Mouse (Mus musculus): ENCODE results near the gene Ndufaf8. TPM values are rescaled to one million over a fixed set of nuclear protein-coding genes. Genes with fewer than 3 reads are reported as not detected.

Ndufaf8 gene
- polyA plus RNA-seq, 1 experiment from 2014 or later = 102 TPM

- Histone ChIP-seq H3K4me3 (ENCODE audit: low read depth, low read length) (no peak overlapping the region), H3K4me1 (replicated peaks; ENCODE audit: control insufficient read depth, insufficient read depth, low read length) (no peaks in the 10 kb centered on the region), H3K36me3 (ENCODE audit: control insufficient read depth, insufficient read depth, low read length) (peaks cover 16% of the 10 kb centered on the region), H3K4me2 (no peak overlapping the region), H3K9me3 (ENCODE audit: control insufficient read depth, low read length) (no peaks in the 10 kb centered on the region), H3K9ac (ENCODE audit: low read depth, low read length) (no peak overlapping the region), H3K27ac (ENCODE audit: low read depth, low read length) (no peak overlapping the region), H3K27me3 (replicated peaks; ENCODE audit: control insufficient read depth, insufficient read depth, low read length) (no peaks in the 10 kb centered on the region)
- no peak for DNase-seq (ENCODE audit: low spot score)
- ATAC-seq (replicated peaks; ENCODE audit: low FRiP score) = no peak
- 90% methylated on average over 9 of the region's 9 CpGs for WGBS
These were observed 25.6 kb upstream of the Ndufaf8 start for GRCm38 (mm10) chr11:120072986-120073647.

GRCm38 (mm10) chr11:120076191-120076590, 22.5 kb upstream of the Ndufaf8 start:
- no peaks in the 10 kb centered on the region for H3K4me1 ChIP-seq (replicated peaks; ENCODE audit: control insufficient read depth, insufficient read depth, low read length)
- no peaks in the 10 kb centered on the region for H3K9me3 ChIP-seq (ENCODE audit: control insufficient read depth, low read length)
- WGBS = 73% methylated on average over 3 of the region's 3 CpGs
- no peak overlapping the region for H3K27ac ChIP-seq (ENCODE audit: low read depth, low read length)
- no peak for DNase-seq (ENCODE audit: low spot score)
- peaks cover 11% of the 10 kb centered on the region for H3K36me3 ChIP-seq (ENCODE audit: control insufficient read depth, insufficient read depth, low read length)
- H3K9ac ChIP-seq (ENCODE audit: low read depth, low read length) = no peak overlapping the region
- no peak for ATAC-seq (replicated peaks; ENCODE audit: low FRiP score)
- H3K4me2 ChIP-seq = no peak overlapping the region
- no peaks in the 10 kb centered on the region for H3K27me3 ChIP-seq (replicated peaks; ENCODE audit: control insufficient read depth, insufficient read depth, low read length)
- H3K4me3 ChIP-seq (ENCODE audit: low read depth, low read length) = no peak overlapping the region

DNA sequence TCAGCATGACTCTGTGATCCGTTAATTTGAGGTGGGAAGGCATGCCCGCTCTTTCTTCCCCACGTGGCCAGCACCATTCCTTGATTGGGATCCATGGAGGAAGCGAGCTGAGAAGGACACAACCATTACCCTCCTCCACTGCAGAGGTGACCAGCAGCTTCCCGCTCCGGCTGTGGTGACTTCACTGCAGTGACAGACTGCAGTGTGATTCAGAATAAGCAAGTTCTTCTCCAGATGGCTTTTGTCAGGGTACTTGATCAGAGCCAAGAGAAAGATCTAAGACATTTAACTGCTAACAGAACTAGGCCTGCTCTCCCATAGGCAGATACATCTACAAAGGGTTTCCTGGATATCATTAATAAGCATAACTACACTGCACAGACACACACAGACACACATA, 18.4 kb upstream of the Ndufaf8 start:
- WGBS = 87% methylated on average over 6 of the region's 6 CpGs
- Histone ChIP-seq H3K9ac (ENCODE audit: low read depth, low read length) (no peak overlapping the region), H3K36me3 (ENCODE audit: control insufficient read depth, insufficient read depth, low read length) (peaks cover 11% of the 10 kb centered on the region)

GRCm38 (mm10) chr11:120085891-120086627, 12.7 kb upstream of the Ndufaf8 start:
- Histone ChIP-seq H3K27ac (ENCODE audit: low read depth, low read length) (peak overlapping the region; percentile 67; the same call in 1 of the 2 replicates), H3K9ac (ENCODE audit: low read depth, low read length) (peak overlapping the region; percentile 89), H3K36me3 (ENCODE audit: control insufficient read depth, insufficient read depth, low read length) (peaks cover 4% of the 10 kb centered on the region; the same call in 1 of the 2 replicates), H3K27me3 (replicated peaks; ENCODE audit: control insufficient read depth, insufficient read depth, low read length) (no peaks in the 10 kb centered on the region), H3K9me3 (ENCODE audit: control insufficient read depth, low read length) (no peaks in the 10 kb centered on the region), H3K4me2 (peak overlapping the region; percentile 74), H3K4me1 (replicated peaks; ENCODE audit: control insufficient read depth, insufficient read depth, low read length) (peaks cover 6% of the 10 kb centered on the region), H3K4me3 (ENCODE audit: low read depth, low read length) (peak overlapping the region; percentile 91)
- ATAC-seq (replicated peaks; ENCODE audit: low FRiP score) (peak; percentile 57), DNase-seq (ENCODE audit: low spot score) (peak; percentile 50)
- WGBS = under 1% methylated on average over 25 of the region's 25 CpGs

More for the DNA sequence above, 18.4 kb upstream of the Ndufaf8 start:
- Histone ChIP-seq H3K27me3 (replicated peaks; ENCODE audit: control insufficient read depth, insufficient read depth, low read length) (no peaks in the 10 kb centered on the region), H3K4me2 (no peak overlapping the region), H3K27ac (ENCODE audit: low read depth, low read length) (no peak overlapping the region), H3K4me3 (ENCODE audit: low read depth, low read length) (no peak overlapping the region), H3K9me3 (ENCODE audit: control insufficient read depth, low read length) (no peaks in the 10 kb centered on the region), H3K4me1 (replicated peaks; ENCODE audit: control insufficient read depth, insufficient read depth, low read length) (no peaks in the 10 kb centered on the region)
- ATAC-seq (replicated peaks; ENCODE audit: low FRiP score) (no peak), DNase-seq (ENCODE audit: low spot score) (no peak)

DNA sequence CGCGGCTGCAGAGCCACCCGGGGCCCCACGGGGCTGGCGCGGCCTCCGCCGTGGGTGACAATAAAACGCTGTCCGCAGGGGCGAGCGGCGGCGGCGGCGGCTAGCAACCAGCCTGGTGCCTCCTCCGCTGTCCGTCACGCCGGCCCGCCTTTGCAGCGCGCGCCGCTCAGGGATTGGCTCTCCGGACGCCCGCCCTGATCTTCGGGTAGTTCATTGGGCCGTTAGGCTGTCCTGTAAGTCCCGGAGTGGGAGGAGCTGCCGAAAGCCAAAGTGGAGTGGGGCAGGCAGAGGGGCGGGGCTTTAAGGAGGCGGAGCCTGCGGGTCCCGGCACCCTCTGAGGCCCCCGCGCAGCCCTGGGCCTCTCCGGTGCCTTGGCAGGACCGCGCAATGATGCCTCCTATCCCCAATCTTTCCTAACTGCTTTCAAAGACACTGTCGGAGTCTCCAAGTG, 12.0 kb upstream of the Ndufaf8 start, which contains the start of gene Cep131:
TSS of gene Cep131 (minus strand) at position 126 of the 451 bp plus-strand sequence.
- under 1% methylated on average over 42 of the region's 42 CpGs for WGBS
- peak; percentile 100 for ATAC-seq (replicated peaks; ENCODE audit: low FRiP score)
- peak; percentile 97 for DNase-seq (ENCODE audit: low spot score)
- H3K27me3 ChIP-seq (replicated peaks; ENCODE audit: control insufficient read depth, insufficient read depth, low read length) = no peaks in the 10 kb centered on the region
- peaks cover 4% of the 10 kb centered on the region; the same call in 1 of the 2 replicates for H3K36me3 ChIP-seq (ENCODE audit: control insufficient read depth, insufficient read depth, low read length)
- peak within 1 kb of the TSS; percentile 74 for H3K4me2 ChIP-seq
- H3K4me1 ChIP-seq (replicated peaks; ENCODE audit: control insufficient read depth, insufficient read depth, low read length) = peaks cover 6% of the 10 kb centered on the region
- no peaks in the 10 kb centered on the region for H3K9me3 ChIP-seq (ENCODE audit: control insufficient read depth, low read length)
- peak within 1 kb of the TSS; percentile 91 for H3K4me3 ChIP-seq (ENCODE audit: low read depth, low read length)
- peak within 1 kb of the TSS; percentile 67; the same call in 1 of the 2 replicates for H3K27ac ChIP-seq (ENCODE audit: low read depth, low read length)
- peak within 1 kb of the TSS; percentile 89 for H3K9ac ChIP-seq (ENCODE audit: low read depth, low read length)

GRCm38 (mm10) chr11:120090661-120091060, 8.1 kb upstream of the Ndufaf8 start:
- Histone ChIP-seq H3K36me3 (ENCODE audit: control insufficient read depth, insufficient read depth, low read length) (peaks cover 18% of the 10 kb centered on the region; the same call in 1 of the 2 replicates), H3K27ac (ENCODE audit: low read depth, low read length) (no peak overlapping the region), H3K4me1 (replicated peaks; ENCODE audit: control insufficient read depth, insufficient read depth, low read length) (peaks cover 5% of the 10 kb centered on the region), H3K4me2 (no peak overlapping the region), H3K9me3 (ENCODE audit: control insufficient read depth, low read length) (no peaks in the 10 kb centered on the region), H3K4me3 (ENCODE audit: low read depth, low read length) (no peak overlapping the region), H3K27me3 (replicated peaks; ENCODE audit: control insufficient read depth, insufficient read depth, low read length) (no peaks in the 10 kb centered on the region), H3K9ac (ENCODE audit: low read depth, low read length) (no peak overlapping the region)
- 90% methylated on average over 4 of the region's 4 CpGs for WGBS
- no peak for DNase-seq (ENCODE audit: low spot score)
- no peak for ATAC-seq (replicated peaks; ENCODE audit: low FRiP score)

DNA sequence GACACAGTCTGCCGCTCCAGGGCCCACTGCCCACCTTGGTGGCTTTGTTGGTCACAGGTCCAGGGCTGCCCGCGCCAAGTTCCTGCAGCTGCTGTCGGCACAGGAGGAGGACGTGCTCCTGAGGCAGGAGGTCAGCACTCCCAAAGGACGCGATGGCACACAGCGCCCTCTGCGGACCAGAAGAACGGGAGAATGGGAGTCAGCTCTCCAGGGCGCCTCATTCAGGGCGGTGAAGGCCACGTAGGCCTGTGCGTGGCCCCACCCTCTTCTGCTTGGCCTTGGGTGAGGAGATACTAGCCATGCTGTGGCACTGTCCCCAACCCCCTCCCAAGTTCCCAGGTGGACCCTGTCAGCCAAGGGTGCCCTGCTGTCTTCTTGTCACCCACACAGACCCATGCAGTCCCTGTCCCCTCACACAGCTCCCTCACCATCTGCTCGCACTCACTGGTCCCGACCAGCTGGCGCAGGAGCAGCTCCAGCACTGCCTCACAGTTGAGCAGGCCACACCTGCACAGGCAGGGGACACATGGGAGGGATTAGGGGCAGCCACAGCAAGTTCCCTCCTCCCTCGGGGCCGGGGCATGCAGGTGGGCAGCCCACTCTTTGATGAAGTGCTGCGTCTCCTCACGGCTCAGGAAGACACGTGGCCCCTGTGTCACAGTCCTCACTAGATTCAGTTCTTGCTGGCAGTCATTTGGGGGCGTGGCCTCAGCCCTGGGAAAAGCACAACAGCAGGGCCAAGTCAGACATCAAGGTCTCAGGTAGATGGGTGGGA, 5.7 kb upstream of the Ndufaf8 start:
- no peak overlapping the region for H3K27ac ChIP-seq (ENCODE audit: low read depth, low read length)
- no peak overlapping the region for H3K4me2 ChIP-seq
- ATAC-seq (replicated peaks; ENCODE audit: low FRiP score) = 0 out of 2 replicates have a peak, but pooled peaks have one; percentile 14

DNA sequence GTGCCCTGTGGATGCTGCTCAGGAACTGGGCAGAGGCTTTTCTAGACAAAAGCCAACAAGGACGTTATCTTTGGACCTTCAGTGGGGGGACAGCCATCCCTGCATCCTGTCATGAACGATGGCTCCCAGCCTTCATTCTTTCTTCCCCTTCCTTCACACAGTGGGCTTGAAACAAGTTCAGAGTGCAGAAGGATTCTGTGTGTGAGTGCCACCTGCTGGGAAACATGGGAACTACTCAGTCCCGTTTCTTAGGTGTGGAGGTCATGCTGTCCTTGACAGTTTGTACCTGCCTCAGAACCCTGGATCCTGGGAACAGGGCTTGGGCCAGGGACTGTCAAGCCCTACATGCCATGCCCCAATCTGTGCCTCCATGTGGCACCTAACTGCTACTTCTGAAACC, 2.3 kb downstream of the Ndufaf8 start:
- WGBS = 6% methylated on average over 3 of the region's 3 CpGs
- peaks cover 17% of the 10 kb centered on the region for H3K36me3 ChIP-seq (ENCODE audit: control insufficient read depth, insufficient read depth, low read length)
- H3K27ac ChIP-seq (ENCODE audit: low read depth, low read length) = no peak overlapping the region
- H3K4me1 ChIP-seq (replicated peaks; ENCODE audit: control insufficient read depth, insufficient read depth, low read length) = peaks cover 23% of the 10 kb centered on the region
- ATAC-seq (replicated peaks; ENCODE audit: low FRiP score) (no peak), DNase-seq (ENCODE audit: low spot score) (peak; percentile 66)
- no peaks in the 10 kb centered on the region for H3K27me3 ChIP-seq (replicated peaks; ENCODE audit: control insufficient read depth, insufficient read depth, low read length)
- H3K9me3 ChIP-seq (ENCODE audit: control insufficient read depth, low read length) = no peaks in the 10 kb centered on the region
- H3K9ac ChIP-seq (ENCODE audit: low read depth, low read length) = no peak overlapping the region
- no peak overlapping the region for H3K4me3 ChIP-seq (ENCODE audit: low read depth, low read length)
- H3K4me2 ChIP-seq = no peak overlapping the region

More for the DNA sequence above, 5.7 kb upstream of the Ndufaf8 start:
- Histone ChIP-seq H3K27me3 (replicated peaks; ENCODE audit: control insufficient read depth, insufficient read depth, low read length) (no peaks in the 10 kb centered on the region), H3K4me1 (replicated peaks; ENCODE audit: control insufficient read depth, insufficient read depth, low read length) (peaks cover 7% of the 10 kb centered on the region), H3K36me3 (ENCODE audit: control insufficient read depth, insufficient read depth, low read length) (peaks cover 18% of the 10 kb centered on the region; the same call in 1 of the 2 replicates), H3K9me3 (ENCODE audit: control insufficient read depth, low read length) (no peaks in the 10 kb centered on the region), H3K4me3 (ENCODE audit: low read depth, low read length) (no peak overlapping the region), H3K9ac (ENCODE audit: low read depth, low read length) (no peak overlapping the region)
- DNase-seq (ENCODE audit: low spot score) = no peak
- WGBS = 84% methylated on average over 23 of the region's 23 CpGs
